Mouse (Mus musculus) liver, embryonic 14.5 days (tissue): ENCODE results near the gene Rpgrip1l. TPM values are rescaled to one million over a fixed set of nuclear protein-coding genes. Genes with fewer than 3 reads are reported as not detected.

Source experiments
- ATAC-seq: fragments of 200-750 bp; cut with Nextera tagmentation; 2 replicates; pipeline ENCODE4 v1.8.0; 2017; ENCODE audit warnings: moderate number of reproducible peaks, mild to moderate bottlenecking, moderate library complexity; ENCODE audit not compliant: insufficient read depth
- DNase-seq, 3 experiments: peaks; one replicate each; pipeline ENCODE4 v3.0.0-alpha.2; 2012 to 2013; ENCODE audit warnings: low read depth in 3 of 3, low spot score in 3 of 3
- H3K27ac ChIP-seq: fragments of 300-500 bp; sonication (generic); 2 replicates; pipeline ENCODE4 v1.5.1; 2014; ENCODE audit warnings: moderate library complexity, mild to moderate bottlenecking, control low read depth, inconsistent platforms
- H3K27me3 ChIP-seq: fragments of 300-500 bp; sonication (generic); 2 replicates; pipeline ENCODE4 v1.6.1; 2014; ENCODE audit warnings: mild to moderate bottlenecking, low read length, moderate library complexity; ENCODE audit not compliant: control insufficient read depth, insufficient read depth
- H3K36me3 ChIP-seq: fragments of 300-500 bp; sonication (generic); replicated peaks from 2 replicates; pipeline ENCODE4 v1.6.1; 2014; ENCODE audit warnings: low read depth; ENCODE audit not compliant: control insufficient read depth, insufficient read depth
- H3K4me1 ChIP-seq, 2 experiments: fragments of 200-500 bp in 1 of 2; fragments of 300-500 bp in 1 of 2; sonication (generic) in 1 of 2; replicated peaks; 2 replicates each; pipeline ENCODE4 v1.6.1; 2012 to 2014; ENCODE audit warnings: antibody characterized with exemption in 1 of 2, inconsistent platforms in 1 of 2, low read length in 1 of 2; ENCODE audit not compliant: control insufficient read depth in 2 of 2, insufficient read depth in 2 of 2
- H3K4me2 ChIP-seq: fragments of 300-500 bp; sonication (generic); 2 replicates; pipeline ENCODE4 v1.6.1; 2014; ENCODE audit warnings: low read depth, mild to moderate bottlenecking, control low read depth, moderate library complexity
- H3K4me3 ChIP-seq, 2 experiments: fragments of 200-500 bp in 1 of 2; fragments of 300-500 bp in 1 of 2; sonication (generic) in 1 of 2; 2 replicates each; pipeline ENCODE4 v1.5.1; 2012 to 2014; ENCODE audit warnings: low read depth in 2 of 2, low read length in 2 of 2, mild to moderate bottlenecking in 2 of 2, control low read depth in 1 of 2, inconsistent platforms in 1 of 2, moderate library complexity in 1 of 2; ENCODE audit not compliant: insufficient read depth in 1 of 2
- H3K9ac ChIP-seq: fragments of 300-500 bp; sonication (generic); replicated peaks from 2 replicates; pipeline ENCODE4 v1.6.1; 2014; ENCODE audit warnings: mild to moderate bottlenecking, control low read depth, moderate library complexity
- H3K9me3 ChIP-seq: fragments of 300-500 bp; sonication (generic); 2 replicates; pipeline ENCODE4 v1.6.1; 2016; ENCODE audit warnings: low read length, mixed read lengths; ENCODE audit not compliant: control insufficient read depth
- CTCF ChIP-seq: IDR thresholded peaks from 2 replicates; pipeline ENCODE4 v1.5.1; 2016; ENCODE audit warnings: antibody characterized with exemption, low read depth, control low read depth
- EP300 ChIP-seq: IDR thresholded peaks from 2 replicates; pipeline ENCODE4 v1.6.1; 2016; ENCODE audit warnings: antibody characterized with exemption, low read depth
- WGBS: fragments of 180-500 bp; shearing (Covaris S2); extraction: QIAGEN DNeasy Blood & Tissue Kit; methylation state at CpG from one replicate; pipeline ENCODE4 v1.1.7; 2014; ENCODE audit not compliant: insufficient replicate concordance; 5-methylcytosine and 5-hydroxymethylcytosine counted together
- polyA plus RNA-seq, 2 experiments: library from polyadenylated mRNA; depleted of rRNA in 1 of 2; stranded (reverse) in 1 of 2; unstranded in 1 of 2; fragments of >200 nt; fragmentation: Nextera tagmentation in 1 of 2; extraction: Ambion mirVana in 1 of 2; gene quantifications; 2 replicates each; pipeline versions ENCODE4 v1.2.1 to v1.2.3; 2012 to 2014

The Rpgrip1l gene
- polyA plus RNA-seq, 2 experiments, result 1.1 to 3.3 TPM

DNA sequence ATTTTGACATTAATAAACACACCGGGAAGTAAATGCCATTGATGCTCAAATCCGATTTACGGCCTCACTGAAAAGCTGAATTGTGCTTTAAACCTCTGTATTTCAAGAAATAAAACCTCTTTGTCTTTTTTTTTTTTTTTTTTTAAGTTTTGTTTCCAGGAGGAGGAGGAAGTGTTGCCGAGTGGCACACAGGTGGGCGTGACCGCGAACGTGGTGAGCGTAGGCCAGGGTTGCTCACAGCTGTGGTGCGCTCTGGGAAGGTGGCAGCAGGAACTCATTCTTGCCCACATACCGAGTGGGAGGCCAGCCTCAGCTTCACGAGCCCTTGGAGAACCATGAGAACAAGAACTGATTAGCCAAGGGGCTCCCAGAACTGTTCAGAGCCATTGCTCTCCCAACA is 126.7 kb downstream of the Rpgrip1l start:
- TF ChIP-seq CTCF (no peak), EP300 (no peak)
- no peaks in the 10 kb centered on the region for H3K36me3 ChIP-seq
- H3K27me3 ChIP-seq, result no peaks in the 10 kb centered on the region; the same call in 1 of the 2 replicates
- 69% methylated on average over 12 of the region's 12 CpGs for WGBS
- H3K4me2 ChIP-seq, result no peak overlapping the region
- H3K27ac ChIP-seq, result no peak overlapping the region
- no peaks in the 10 kb centered on the region for H3K9me3 ChIP-seq
- H3K9ac ChIP-seq, result no peak overlapping the region
- no peak for ATAC-seq
- no peak overlapping the region for H3K4me3 ChIP-seq
- no peaks in the 10 kb centered on the region for H3K4me1 ChIP-seq
- DNase-seq, result no peak

GRCm38 (mm10) chr8:91177708-91178107 is 135.4 kb downstream of the Rpgrip1l start:
- 8% methylated on average over 1 of the region's 1 CpGs for WGBS

DNA sequence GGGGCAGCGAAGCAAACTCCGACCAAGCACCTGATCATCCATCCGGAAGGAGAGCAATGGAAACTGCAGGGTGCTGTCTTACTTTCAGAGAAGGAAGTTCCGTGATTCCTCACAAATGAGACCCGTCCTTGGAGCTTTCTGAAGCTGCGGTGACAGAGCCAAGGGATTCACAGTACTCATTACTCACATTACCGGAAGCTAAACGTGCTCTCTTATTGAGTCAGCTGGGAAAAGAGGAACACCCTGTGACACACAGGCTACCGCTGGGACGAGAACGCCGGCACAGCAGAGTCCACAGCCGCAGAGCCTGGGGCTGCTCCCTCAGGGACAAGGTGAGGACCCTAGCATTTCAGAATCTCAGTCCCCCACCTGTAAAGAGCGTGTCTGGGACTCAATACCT is 136.9 kb downstream of the Rpgrip1l start:
- H3K9ac ChIP-seq, result no peak overlapping the region
- H3K36me3 ChIP-seq, result no peaks in the 10 kb centered on the region
- WGBS, result 43% methylated on average over 14 of the region's 14 CpGs
- no peaks in the 10 kb centered on the region for H3K9me3 ChIP-seq
- TF ChIP-seq CTCF, result no peak
- TF ChIP-seq EP300, result no peak
- H3K4me2 ChIP-seq, result no peak overlapping the region
- no peak for DNase-seq
- no peak overlapping the region for H3K27ac ChIP-seq
- no peaks in the 10 kb centered on the region for H3K27me3 ChIP-seq
- H3K4me1 ChIP-seq, result no peaks in the 10 kb centered on the region
- no peak overlapping the region for H3K4me3 ChIP-seq
- ATAC-seq, result no peak

More at GRCm38 (mm10) chr8:91177708-91178107, 135.4 kb downstream of the Rpgrip1l start:
- Histone ChIP-seq H3K27ac (no peak overlapping the region), H3K36me3 (no peaks in the 10 kb centered on the region), H3K9me3 (no peaks in the 10 kb centered on the region), H3K4me3 (no peak overlapping the region), H3K4me1 (no peaks in the 10 kb centered on the region), H3K27me3 (no peaks in the 10 kb centered on the region), H3K4me2 (no peak overlapping the region), H3K9ac (no peak overlapping the region)
- DNase-seq (no peak), ATAC-seq (no peak)
- TF ChIP-seq CTCF (0 out of 2 replicates have a peak, but pooled peaks have one; percentile 19), EP300 (no peak)

- DNase-seq (no peak), ATAC-seq (no peak)
- Histone ChIP-seq H3K36me3 (no peaks in the 10 kb centered on the region), H3K9me3 (no peaks in the 10 kb centered on the region), H3K9ac (no peak overlapping the region), H3K27ac (no peak overlapping the region), H3K27me3 (no peaks in the 10 kb centered on the region), H3K4me1 (no peaks in the 10 kb centered on the region), H3K4me2 (no peak overlapping the region), H3K4me3 (no peak overlapping the region)
- WGBS, result 70% methylated on average over 13 of the region's 13 CpGs
- TF ChIP-seq EP300, result no peak
- no peak for TF ChIP-seq CTCF
These were observed 141.5 kb downstream of the Rpgrip1l start for GRCm38 (mm10) chr8:91171605-91172004.

- Histone ChIP-seq H3K9ac (no peak overlapping the region), H3K36me3 (no peaks in the 10 kb centered on the region), H3K4me3 (no peak overlapping the region), H3K27me3 (no peaks in the 10 kb centered on the region), H3K9me3 (no peaks in the 10 kb centered on the region), H3K4me1 (no peaks in the 10 kb centered on the region), H3K4me2 (no peak overlapping the region), H3K27ac (no peak overlapping the region)
- no peak for ATAC-seq
- WGBS, result 63% methylated on average over 14 of the region's 14 CpGs
- DNase-seq, result no peak
- TF ChIP-seq CTCF (no peak), EP300 (no peak)
These were observed 142.1 kb downstream of the Rpgrip1l start for GRCm38 (mm10) chr8:91170914-91171313.
